Mouse (Mus musculus): ENCODE measurements around the gene Taf13.
A peak's percentile ranks its signal among the peaks of the same experiment; 100 is the strongest.
"Not testable (repeated sequence)": the region's sequence is repeated elsewhere in the genome, so short reads cannot be mapped to it uniquely, and the experiment has no call there.

Taf13 gene

DNA sequence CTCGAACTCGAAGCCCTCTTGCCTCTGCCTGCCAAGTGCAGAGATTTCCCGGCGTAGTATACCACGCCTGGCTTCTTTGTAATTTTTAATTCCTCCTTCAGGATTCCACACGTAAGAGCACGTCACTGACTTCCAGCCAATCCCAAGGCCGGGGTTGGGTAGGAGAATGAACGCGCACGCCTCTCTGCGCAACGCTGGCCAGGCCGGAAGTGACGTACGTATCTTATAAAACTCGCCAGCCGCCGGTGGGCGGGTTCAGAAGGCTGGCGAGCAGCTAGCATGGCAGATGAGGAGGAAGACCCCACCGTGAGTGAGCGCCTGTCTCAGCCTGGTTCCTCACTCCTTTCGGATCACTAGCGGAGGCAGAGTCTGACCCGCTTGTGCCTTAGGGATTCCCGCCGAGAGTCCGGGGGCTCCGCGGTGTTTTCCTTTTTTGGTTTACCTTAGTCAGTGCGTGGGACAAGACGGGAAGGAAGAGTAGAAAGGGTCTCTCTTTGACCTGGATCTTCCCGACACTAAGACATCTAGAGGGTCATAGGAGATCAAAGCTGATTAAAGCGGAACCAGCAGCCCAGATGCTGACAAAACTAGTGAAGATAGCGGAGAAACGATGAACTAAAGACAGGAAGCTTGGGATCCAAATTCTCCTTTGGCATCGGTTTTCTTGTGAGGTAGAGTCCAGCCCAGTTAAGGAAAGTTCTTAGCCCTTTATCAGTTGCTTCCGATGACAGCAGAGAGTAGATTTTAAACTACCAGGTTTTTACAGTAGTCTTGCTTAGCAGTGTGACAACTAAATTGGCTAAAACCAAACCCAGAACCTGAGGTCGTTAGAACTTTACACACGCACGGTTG is at the start of gene Taf13:
TSS of gene Taf13 (plus strand) at position 256 of the 852 bp plus-strand sequence.
- peak; percentile 97 to 98 for DNase-seq

DNA sequence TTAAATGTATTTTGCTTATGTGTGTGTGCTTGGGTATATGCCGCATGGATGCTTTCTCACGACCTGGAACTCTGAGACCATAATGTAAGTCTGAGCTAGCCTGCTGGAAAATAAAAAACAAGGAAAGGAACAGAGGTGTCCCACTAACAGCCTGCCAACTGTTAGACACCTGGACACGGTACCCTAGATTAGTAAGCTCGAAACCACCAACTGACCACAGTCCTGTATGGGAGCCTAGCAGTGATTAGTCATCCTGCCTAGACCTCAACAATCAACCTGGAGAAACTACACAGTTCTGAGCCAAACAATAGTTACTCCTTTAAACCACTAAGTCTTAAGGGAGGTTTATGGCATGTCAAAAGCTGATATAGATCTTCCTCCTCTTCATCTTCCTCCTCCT is 48.1 kb upstream of the Taf13 start:
- DNase-seq = no peak

DNA sequence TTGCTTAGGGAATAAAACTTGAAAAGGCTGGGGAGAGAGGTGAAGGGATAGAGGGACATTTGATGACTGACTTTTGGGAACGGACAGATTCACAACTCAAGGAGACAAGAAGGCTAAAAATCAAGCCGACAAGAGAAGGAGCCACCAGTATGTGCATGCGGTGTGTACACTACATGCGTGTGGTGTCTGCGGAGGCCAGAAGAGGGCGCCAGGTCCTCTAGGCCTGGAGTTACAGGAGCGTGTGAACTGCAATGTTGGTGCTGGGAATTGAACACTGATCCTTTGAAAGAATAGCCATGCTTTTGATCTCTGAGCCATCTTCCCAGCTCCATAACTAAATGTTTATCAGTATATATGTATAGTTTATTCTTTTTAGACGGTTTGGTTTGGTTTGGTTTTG is 43.0 kb upstream of the Taf13 start:
- DNase-seq = no peak

DNA sequence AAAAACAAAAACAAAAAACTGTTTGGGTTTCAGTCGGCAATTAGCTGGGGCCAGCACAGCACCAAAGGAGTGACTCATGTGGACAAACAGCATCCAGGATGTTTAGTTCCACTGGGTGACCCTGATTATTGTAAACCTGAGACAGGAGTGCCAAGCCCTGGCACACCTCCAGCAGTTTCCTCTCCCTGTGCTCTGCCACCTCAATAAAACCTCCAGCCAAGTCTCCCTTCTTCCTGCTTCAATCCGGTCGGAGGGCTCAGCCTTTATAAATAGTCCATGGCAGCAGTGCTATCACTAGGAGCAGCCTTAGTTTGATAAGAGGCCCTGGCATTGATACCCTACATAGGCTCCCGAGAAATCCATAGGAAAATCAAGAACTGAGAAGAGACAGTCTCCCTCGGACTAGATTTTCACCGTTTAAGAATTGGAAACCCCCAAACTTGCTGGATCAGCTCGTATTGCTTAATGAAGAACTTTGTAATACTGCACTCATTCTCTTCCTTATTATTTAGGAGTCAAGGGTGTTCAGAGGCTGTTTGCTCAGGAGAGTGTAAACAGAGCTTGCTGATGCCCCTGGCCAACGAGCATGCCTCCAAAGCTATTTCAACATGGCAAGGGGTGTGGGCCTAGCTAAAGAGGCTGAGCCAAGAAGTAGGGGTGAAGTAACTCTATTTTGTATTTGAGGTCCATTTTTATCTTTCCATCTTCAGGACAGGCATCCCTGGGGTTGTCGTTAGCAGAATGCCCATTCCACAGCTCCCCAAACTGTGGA is 38.2 kb upstream of the Taf13 start:
- peak; percentile 68 to 82 for DNase-seq

DNA sequence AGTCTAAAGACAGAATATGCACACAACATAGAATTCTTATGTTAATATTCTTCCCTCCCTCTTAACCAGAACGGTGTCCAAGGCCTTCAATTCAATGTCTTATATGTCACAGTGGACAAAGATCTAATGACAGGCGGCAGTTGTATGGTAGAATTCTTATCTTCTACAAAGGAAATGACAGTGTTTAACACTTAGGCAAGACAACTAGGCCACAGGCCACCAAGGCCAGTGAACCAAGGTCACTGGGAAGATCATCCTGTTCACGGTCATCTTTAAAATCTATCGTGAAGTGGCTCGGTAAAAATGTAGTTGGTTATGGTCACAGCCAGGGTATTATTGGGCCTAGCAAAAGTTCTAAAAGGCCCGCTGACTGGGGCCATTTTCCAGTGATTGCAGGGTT is 37.5 kb upstream of the Taf13 start, which contains the start of gene 1700013F07Rik:
TSS of gene 1700013F07Rik (plus strand) at position 200 of the 400 bp plus-strand sequence.
- no peak for DNase-seq

DNA sequence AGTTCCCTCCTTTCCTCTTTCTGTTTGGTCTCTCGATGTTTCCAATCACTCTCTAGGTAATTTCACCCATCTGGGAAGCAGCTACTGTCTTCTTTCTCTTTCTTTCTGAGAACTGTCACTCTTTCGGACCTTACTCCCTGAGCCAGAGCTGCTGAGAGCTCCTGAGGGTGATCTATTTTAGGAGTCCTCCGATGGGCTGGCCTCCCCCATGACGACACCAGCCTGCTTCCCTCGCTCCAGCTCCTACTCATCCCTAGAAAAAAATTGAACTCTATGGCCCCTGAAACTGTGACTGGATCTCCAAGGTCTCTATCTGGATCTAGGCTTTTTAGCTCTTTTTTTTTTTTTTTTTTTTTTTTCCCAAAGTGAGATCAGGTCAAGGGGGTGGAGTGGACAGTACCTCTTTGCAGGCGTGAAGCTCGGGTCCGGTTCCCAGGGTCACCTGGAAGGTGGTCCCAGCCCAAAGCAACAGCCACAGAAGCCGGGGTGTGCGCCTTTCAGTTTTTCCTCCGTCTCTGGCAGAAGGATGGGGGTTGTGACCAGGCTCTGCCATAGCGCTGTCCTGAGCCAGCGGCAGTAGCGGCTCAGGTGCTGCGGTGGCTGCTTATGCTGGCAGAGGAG is 35.5 kb upstream of the Taf13 start:
- DNase-seq = no peak

DNA sequence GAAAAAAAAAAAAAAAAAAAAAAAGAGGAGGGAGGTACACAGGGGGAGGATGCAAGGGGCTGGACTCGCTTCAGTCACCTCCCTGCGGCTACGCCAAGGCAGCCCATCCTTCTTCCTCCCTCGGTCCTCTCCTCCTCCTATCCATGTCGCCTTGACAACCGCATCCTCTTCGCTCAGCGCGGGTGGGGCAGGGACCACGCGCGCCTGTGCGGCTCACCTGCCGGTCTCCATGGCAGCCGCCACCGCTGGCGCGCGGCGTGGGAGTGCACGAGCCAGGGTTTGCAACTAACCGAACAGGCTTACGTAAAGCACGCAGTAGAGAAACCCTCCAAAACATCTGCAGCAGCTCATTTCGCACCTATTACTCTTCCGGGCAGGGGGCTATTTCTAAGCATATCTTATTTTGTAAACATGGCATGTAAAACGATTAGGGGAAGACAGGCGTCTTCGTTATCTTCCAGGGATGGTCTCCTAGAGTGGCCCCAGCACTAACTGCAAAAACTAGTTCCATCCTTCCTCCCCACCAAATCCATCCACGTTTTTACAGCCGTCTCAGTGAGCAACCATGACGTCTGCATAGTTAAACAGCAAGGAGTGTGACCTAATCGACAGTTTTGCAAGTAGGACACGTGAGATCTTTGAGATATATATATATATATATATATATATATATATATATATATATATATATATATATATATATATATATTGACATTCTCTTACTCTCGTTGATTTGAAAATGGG is 34.8 kb upstream of the Taf13 start, which contains the start of gene 5330417C22Rik:
TSS of gene 5330417C22Rik (minus strand) at position 20 of the 744 bp plus-strand sequence.
- peak; percentile 55 to 73 for DNase-seq

DNA sequence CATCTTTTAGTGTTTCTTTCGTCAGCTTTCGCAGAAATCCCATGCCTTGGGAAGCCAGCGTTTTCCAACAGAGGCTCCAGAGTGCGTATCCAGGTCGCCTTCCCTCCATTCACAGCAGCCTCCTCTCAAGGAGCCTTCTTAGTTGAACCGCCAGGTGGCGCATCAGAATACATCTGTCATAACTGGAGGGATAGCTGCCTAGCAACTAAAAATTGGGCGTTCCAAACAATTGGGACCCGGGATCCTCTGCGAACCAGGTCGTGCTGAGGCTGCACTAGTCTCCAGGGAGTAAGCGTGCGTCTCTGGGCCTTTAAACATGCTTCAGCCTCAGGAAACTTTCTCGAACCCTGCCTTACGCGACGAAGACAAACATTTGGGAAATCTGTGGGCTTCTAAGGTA is 34.2 kb upstream of the Taf13 start:
- peak; percentile 84 to 89 for DNase-seq

DNA sequence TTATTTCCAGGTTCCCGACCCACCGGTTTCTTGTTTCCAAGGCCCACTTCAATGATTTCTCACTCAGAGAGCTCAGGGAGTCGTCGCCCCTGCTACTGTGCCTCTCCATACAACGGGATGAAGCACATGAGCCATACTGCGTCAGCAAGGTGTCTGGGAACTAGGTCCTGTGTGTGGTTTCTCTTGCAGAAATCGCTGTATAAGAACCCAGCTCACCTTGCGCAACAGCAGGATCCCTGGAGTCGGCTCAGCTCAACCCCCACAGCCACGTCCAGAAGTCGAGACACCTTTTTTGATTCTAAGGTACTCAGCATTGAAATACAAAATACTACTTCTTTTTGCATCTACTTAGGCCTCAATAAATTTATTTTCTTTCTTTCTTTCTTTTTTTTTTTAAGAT is 29.2 kb upstream of the Taf13 start:
- DNase-seq = no peak

DNA sequence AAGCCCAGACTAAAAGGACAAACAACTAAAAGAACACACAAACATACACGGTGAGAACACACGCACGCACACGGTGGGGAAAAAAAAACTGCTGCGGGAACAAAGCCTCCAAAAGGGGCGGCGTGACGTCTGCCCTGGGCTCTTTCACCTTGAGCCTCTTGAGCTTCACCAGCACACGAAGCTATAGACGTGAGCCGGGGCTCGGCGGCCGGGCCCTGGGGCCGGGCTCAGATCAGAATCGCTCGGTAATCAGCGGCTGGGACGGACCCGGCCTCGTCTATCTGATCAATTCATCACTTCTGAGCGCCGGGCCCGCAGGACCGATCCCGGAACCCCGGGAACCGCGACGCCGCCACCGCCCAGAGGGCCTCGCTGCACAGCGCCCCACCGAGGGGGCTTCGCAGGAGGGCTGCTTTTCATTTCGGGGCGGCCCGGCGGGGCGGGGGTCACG is 17.4 kb upstream of the Taf13 start:
- no peak for DNase-seq

DNA sequence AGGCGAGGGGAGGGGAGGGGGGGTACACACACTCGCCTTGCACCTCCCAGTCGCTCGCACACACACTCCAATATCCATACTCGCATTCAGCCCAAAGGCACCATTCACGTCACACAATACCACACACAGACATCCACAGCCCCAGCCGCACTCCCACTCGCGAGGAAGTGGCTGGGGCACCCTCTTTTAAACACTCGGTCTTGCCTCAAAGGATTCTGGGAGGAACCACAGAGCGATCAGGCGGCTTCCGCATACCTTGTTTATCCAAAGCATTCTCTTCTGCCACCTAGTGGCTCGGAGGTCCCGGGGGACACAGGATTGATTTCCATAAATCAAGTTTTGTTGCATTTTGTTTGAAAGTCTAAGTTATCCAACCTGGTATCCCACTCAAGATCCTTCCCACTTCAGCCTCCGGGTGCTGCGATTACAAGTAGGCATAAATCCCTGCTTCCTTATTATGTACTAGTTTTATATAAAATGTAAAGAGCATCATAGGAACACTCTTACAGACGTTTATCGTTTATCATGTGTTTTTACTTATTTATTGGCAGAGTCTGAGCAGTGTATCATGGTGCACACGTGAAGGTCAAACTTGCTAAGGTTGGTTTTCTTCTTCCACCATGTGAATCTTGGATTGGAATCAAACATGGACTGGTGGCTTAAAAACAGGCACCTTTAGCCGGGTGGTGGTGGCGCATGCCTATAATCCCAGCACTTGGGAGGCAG is 16.7 kb upstream of the Taf13 start:
- DNase-seq = peak; percentile 94 to 95

DNA sequence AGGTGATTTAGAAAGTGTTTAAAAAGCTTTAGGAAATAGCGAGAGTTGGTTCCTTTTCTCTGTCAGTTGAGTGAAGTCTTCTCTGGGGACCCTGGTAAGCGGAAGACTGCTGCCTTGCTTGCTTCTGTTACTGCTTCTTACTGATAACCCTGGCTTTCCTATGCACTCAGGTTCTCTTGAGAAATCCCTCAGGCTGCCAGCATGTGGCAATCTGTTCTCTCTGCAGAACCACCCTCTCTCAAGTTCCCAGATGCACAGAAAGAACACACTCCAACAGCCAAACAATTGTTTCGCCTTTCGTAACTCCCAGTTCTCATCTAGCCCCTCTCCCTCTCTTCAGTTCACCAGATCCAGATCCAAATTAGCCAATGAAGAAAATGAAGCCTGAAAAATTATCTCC is 13.6 kb upstream of the Taf13 start:
- no peak for DNase-seq

DNA sequence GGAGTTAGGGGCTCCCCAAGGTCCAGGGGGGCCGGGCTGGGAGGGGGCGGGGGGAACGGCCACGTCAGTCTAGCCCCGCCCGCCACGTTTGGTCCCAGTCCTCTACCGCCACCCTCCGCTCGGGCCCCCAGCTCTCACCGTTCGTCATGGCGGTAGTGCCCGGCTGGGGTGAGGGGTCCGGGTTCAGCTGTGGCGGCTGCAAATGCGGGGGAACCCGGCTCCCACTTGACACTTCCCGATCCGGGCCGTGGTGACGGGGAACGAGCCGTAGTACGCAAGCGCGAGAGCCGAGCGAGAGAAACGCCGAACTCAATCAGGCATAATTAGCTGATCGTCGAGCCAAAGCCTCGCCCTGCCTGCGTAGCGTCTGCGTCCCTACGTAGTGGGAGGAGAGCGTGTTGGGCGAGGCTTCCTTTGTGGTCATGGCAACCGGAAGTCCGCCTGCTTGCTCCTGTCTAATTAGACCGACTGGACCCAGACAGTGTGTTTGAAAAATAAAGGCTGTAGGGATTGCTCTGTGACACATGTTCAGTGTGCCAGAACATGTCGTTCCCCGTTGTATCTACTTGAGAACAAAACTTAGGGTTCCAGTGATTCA is 9.3 kb upstream of the Taf13 start, which contains the start of gene Tmem167b:
TSS of gene Tmem167b (minus strand) at position 334 of the 598 bp plus-strand sequence.
- peak; percentile 98 for DNase-seq

DNA sequence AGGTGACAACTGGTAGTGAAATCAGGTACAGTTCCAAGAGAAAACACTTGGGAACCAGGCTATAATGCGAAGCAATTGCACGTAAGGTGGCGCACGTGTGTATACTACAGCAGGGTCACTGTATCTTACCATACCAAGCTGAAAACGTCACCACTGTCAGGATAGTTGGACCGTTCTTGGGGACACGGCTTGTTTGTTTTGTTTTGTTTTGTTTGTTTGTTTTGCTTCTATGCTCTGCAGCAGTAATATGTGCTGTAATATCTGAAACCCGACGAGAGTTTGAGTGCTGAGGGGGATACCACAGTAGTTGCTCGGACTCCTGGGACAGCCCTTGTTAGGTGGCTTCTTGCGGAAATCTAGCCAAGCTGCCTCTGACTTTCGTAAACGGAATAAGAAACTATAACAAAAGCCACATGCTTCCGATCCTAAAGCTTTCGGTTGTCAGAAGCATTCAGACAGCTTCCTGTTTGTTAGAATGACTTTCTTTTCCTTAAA is 8.7 kb upstream of the Taf13 start:
- DNase-seq = peak in 1 of 2 experiments; percentile 44

DNA sequence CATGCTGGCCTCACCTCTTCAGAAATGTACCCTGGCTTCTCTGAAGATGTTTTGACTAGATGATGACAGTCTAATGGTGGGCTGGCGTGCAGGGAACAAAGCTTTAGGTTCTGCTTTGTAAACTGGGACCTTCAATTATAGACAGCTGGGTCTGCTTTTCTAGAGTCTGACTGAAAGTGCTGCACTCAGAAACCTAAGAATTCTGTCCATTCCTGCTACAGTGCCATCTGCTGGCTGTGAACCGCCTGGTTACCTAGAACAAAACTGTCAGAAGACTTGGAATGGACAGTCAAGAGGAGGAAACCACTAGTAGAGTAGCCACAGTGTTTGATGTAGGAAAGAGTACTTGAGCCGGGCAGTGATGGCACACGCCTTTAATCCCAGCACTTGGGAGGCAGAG is 8.2 kb upstream of the Taf13 start:
- DNase-seq = peak; percentile 82 to 88

DNA sequence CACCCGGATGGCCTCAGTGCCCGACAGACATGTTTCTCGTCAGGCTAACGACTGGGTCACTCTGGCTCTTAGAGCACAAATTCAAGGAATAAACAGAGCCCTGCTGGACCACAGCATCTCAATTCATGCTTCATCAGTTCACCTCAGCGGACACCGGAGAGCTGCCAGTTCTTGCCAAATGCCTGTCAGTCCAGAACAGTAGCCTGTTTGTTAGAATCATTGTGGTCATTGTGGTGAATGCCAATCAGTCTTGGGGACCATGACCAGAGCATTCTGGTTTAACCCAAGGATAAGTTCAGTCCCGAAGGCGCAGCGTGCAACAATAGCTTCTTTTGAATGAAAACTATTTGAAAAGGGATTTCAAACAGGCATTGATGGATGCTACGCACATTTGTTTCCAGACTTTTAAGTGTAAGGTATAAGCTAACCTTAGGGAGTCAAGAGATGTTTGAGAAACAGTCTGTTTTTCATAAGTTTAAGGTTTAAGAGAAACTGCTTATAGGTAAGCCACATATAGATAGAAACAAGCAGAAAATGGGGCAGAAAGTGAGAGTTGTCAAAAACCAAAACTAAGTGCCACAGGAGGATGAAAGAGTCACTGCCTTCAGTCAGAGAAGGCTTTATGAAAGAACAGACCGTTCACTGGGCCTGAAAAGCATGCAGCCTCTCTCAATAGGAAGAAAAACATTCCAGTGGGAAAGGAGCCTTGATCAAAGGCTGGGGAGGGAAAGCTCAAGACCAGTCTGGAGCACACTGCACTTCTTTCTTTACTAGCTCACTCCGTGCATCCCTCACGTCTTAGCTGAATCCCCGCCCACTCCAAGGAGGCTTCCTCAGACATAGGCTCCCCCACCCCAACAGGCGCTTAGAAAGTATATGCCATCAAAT is 3.3 kb upstream of the Taf13 start:
- DNase-seq = no peak

DNA sequence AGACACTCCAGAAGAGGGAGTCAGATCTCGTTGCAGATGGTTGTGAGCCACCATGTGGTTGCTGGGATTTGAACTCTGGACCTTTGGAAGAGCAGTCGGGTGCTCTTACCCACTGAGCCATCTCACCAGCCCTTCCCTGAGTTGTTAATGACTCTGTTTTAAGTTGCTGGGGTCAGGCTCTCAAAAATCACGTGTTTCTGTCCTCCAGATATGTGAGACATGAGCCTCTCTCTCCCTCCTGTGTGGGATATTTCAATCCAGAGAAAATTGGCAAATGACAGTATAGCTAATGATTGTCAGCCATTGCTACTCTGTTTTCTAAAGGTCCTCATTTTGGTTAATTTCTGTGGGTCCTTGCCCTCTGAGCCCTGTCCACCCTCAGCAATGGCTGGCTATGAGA is 1.9 kb upstream of the Taf13 start:
- not testable (repeated sequence) for DNase-seq

DNA sequence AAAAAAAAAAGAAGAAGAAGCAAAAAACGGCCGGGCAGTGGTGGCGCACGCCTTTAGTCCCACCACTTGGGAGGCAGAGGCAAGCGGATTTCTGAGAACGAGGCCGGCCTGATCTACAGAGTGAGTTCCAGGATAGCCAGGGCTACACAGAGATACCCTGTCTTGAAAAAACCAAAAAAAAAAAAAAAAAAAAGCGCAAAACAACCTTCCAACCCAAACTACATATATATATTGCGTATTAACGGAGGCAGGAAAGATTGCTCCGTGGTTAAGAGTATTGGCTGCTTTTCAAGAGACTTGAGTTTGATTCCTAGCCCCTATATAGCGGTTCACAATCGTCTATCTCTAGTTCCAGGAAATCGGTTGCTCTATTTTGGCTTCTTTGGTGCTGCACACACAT is 685 bp upstream of the Taf13 start:
- DNase-seq = no peak

DNA sequence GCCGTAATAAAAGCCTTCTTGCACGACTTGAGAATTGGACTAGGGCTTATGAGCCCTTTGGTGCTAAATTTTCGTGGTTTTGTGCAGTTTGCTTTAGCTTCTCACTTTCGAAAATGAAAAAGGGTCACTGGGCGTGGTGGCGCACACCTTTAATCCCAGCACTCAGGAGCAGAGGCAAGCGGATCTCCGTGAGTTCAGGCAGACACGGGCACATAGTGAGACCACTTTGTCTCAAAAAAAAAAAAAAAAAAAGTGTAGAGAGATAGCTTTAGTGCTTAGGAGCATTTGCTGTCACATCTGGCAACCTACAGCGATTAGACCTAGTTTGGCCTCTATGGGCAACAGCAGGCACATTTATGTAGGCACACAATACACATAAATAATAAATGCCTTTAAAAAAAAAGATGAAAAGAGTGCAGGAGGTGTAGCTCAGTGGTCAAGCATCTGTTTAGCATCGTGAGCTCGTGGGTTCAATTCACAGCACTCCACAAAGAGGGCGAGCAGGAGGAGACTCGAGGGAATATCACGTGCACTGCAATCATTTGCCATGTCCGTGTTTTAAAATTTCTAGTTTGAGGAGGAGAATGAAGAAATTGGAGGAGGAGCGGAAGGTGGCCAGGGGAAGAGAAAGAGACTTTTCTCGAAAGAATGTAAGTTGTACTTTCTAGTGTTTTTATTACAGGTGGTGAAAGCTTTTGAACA is 962 bp downstream of the Taf13 start:
- no peak for DNase-seq
